Mouse (Mus musculus): ENCODE measurements at regions not wholly inside any gene's neighbourhood (a gene's known extent, or its start where the extent isn't known, plus 50 kb on each side); places are given as distances from the start of the nearest gene placed in this dataset.
"Not testable (repeated sequence)": the region's sequence is repeated elsewhere in the genome, so short reads cannot be mapped to it uniquely, and the experiment has no call there.

GRCm38 (mm10) chr9:33168159-33168558 lies 532.1 kb downstream of the Ets1 start:
- in situ Hi-C loops (cut with MboI; ENCODE audit: low sequenced_read_pairs) = no loop called here

DNA sequence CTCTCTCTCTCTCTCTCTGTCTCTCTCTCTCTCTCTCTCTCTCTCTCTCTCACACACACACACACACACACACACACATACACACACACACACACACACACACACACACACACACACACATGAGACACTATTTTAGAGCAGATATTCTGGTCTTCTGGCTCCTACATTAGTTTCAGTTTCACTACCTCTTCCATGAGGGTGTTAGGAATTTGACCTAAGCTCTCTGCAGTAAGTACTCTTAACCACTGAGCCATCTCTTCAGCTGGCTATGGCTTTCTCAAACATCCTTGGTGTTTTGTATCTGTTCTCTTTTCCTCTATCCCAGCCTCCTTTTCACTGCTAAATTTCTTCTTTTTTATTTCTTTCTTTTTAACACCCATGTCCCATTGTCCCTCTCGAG lies 533.1 kb downstream of the Ets1 start:
- in situ Hi-C loops (cut with MboI; ENCODE audit: low sequenced_read_pairs) = not testable (repeated sequence)

DNA sequence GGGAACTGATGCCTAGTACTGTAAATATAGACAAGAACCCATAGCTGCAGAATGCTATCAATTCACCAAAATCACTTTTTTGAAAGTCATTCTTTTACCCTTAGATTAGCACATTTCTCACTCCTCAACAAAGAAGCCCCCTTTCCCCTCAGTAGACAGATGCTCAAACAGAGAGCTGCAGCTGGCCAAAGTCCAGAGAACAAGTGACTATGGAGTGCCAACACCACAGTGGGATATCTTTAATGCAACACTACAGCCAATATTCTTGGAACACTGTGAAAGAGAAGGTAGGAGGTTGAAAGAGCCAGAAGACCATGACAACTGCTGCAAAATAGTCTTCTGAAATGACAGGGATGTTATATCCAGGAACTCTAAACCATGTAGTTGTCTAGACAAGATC lies 544.0 kb downstream of the Ets1 start:
- in situ Hi-C loops (cut with MboI; ENCODE audit: low sequenced_read_pairs) = no loop called here

DNA sequence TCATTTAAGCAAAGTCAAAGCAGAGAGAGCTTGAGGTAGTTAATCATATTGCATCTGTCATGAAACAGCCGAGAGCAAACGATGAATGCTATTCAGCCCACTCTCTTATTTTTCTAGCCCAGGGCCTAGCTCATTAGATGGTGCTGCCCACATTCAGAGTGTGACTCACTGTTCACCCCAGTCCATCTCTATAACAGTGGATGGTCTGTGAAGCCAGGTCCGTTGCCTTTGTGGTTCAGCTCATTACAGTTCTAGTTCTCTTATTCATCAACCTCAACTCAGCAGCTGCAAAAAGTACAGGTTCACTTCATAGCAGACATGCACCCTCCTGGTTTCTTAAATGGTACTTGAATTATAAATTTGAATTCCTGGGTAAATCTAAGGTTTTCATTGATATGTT lies 551.2 kb downstream of the Ets1 start:
- in situ Hi-C loops (cut with MboI; ENCODE audit: low sequenced_read_pairs) = no loop called here

DNA sequence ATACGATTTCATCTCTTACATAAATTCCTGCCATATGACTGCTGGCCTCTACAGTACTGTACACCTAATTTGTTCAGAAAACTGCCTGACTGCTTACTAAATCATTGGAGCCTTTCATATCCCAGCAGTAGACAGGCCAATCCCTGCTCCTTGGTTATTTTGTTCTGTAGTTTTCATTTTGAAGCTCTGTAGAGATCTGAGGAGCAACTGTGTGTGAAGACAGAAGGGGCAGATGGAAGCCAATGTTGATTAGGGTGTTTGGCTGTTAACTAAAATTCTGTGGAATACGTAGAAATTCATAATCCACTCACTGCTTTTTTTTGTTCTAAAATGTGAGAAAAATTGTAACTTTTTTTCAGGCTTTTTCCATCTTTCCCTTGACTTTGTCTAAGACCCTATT lies 573.1 kb downstream of the Ets1 start:
- in situ Hi-C loops (cut with MboI; ENCODE audit: low sequenced_read_pairs) = no loop called here

DNA sequence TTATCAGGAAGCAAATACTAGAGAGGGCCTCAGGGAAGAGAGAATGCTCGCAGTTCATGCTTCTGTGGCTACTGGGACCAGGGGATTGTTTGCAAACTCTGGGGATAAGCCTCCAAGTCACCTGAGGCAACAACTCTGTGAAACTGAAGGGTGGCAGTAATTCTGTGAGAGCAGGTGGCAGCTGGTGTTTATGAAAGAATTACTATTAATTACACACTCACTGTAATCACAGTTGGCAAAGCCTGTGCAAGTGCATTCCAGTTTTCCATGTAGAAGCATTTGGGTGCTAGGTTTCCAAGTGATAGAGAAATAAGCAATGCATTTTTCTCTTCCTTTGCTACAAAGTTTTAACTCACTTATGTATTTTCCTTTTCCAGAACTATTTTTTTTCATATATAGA lies 578.5 kb downstream of the Ets1 start:
- in situ Hi-C loops (cut with MboI; ENCODE audit: low sequenced_read_pairs) = no loop called here

DNA sequence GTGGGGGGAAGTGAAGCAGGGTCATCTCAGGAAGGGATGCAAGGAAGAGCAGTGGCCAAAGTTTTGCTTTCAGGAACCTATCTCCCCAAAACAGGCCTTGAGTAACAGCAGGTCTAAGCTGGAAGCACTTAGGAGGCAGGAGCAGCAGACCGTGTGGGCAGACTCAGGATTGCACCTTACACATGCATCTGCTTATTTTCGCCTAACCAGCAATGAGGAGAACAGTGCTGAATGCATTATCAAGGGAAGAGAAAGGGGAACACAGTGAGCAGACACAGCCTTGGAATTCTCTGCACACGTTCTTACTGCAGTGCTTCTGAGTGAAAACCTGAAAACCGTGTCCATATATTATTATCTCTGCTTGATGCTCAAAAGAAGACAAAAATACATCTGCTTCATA lies 585.0 kb downstream of the Ets1 start:
- in situ Hi-C loops (cut with MboI; ENCODE audit: low sequenced_read_pairs) = no loop called here

DNA sequence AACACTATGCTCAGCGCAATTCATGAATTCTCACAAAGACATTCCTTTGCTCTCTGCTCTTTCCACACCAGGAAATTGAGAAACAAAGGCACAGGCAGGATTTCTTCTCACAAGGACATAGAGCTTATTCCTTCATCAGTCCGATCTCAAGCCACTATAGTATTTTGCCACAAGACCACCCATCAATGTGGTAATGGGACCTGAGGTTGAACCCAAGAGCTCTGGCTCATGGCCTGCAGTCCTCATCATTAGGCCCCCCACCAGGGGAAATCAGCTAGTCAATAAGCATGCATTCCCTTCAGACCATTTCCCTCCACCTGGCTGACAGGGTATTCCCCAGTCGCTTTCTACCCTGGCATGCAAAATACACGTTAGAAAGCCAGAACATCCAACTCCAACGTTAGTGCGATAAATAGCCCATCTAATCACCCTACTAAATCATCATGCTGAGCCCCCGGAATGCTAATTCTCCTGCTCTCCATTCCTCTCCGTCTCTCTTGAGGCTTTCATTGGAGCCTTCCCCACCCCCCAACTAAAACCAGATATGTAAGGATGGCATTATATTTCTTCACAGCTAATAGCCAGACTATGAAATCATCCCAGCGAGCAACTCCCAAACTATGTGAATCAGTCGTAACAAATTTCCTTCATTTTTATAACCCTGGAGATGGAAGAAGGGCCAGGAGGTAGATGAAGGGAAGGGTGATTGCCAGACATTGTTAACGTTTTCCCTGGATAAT lies 586.2 kb downstream of the Ets1 start:
- in situ Hi-C loops (cut with MboI; ENCODE audit: low sequenced_read_pairs) = no loop called here

- in situ Hi-C loops (cut with MboI; ENCODE audit: low sequenced_read_pairs) = loop anchor here (25.0 kb wide), 1 partner anchor 671 kb away; no protein-coding TSS in a partner anchor
Measured at GRCm38 (mm10) chr9:33233699-33234131, 597.7 kb downstream of the Ets1 start.

- in situ Hi-C loops (cut with MboI; ENCODE audit: low sequenced_read_pairs) = loop anchor here (25.0 kb wide), 1 partner anchor 676 kb away; no protein-coding TSS in a partner anchor
Measured at GRCm38 (mm10) chr9:33238190-33238589, 602.2 kb downstream of the Ets1 start.

- in situ Hi-C loops (cut with MboI; ENCODE audit: low sequenced_read_pairs) = loop anchor here (25.0 kb wide), 1 partner anchor 677 kb away; no protein-coding TSS in a partner anchor
Measured at GRCm38 (mm10) chr9:33238846-33239245, 602.8 kb downstream of the Ets1 start.

DNA sequence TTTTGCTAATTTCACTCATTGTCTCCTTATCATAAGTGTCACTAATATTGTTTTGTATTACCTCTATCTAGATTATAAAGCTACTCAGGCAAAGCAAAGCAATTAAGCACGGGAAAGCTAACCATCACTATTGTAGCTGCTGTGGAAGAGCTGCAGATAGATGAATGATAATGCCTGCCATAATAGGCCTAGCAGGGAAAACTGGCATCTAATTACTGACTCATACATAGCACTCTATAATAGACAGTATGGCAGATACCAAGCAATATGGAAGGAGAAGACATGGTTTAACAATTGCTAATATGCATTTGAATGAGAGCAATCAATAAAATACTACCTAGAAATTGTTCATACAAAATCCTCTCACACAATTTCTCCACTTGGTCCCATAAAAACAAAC lies 604.5 kb downstream of the Ets1 start:
- in situ Hi-C loops (cut with MboI; ENCODE audit: low sequenced_read_pairs) = loop anchor here (25.0 kb wide), 1 partner anchor 678 kb away; no protein-coding TSS in a partner anchor

GRCm38 (mm10) chr9:33240914-33241635 lies 605.1 kb downstream of the Ets1 start:
- in situ Hi-C loops (cut with MboI; ENCODE audit: low sequenced_read_pairs) = loop anchor here (25.0 kb wide), 1 partner anchor 679 kb away; no protein-coding TSS in a partner anchor

DNA sequence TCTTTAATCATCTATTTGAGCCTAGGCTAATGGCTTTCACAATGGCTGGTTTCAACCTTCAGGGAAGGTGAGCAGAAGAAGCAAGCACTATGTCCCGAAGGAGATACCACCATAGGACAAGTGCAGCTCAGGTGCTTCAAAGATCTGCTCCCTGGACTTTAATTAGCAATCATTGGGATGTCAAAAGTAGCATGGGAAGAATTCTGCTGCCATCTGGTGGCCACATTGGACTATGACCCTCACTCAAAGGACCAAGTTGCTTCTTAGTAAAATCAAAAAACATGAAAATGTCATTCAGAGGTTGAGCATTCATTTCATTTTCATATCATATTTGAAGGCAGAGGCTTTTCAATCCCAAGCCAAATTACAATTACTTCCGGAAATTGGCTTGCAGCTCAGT lies 610.9 kb downstream of the Ets1 start:
- in situ Hi-C loops (cut with MboI; ENCODE audit: low sequenced_read_pairs) = loop anchor here (25.0 kb wide), 1 partner anchor 685 kb away; no protein-coding TSS in a partner anchor

GRCm38 (mm10) chr9:33258241-33258640 lies 622.2 kb downstream of the Ets1 start:
- in situ Hi-C loops (cut with MboI; ENCODE audit: low sequenced_read_pairs) = loop anchor here (25.0 kb wide), 1 partner anchor 1229 kb away; the partner anchor contains the start of gene Kirrel3

GRCm38 (mm10) chr9:33260171-33260570 lies 624.1 kb downstream of the Ets1 start:
- in situ Hi-C loops (cut with MboI; ENCODE audit: low sequenced_read_pairs) = loop anchor here (25.0 kb wide), 1 partner anchor 1227 kb away; the partner anchor contains the start of gene Kirrel3

- in situ Hi-C loops (cut with MboI; ENCODE audit: low sequenced_read_pairs) = no loop called here
Measured at GRCm38 (mm10) chr9:33289381-33289780, 653.4 kb downstream of the Ets1 start.

GRCm38 (mm10) chr9:33292116-33292515 lies 656.1 kb downstream of the Ets1 start:
- in situ Hi-C loops (cut with MboI; ENCODE audit: low sequenced_read_pairs) = no loop called here

- in situ Hi-C loops (cut with MboI; ENCODE audit: low sequenced_read_pairs) = no loop called here
Measured at GRCm38 (mm10) chr9:33295925-33296324, 659.9 kb downstream of the Ets1 start.

DNA sequence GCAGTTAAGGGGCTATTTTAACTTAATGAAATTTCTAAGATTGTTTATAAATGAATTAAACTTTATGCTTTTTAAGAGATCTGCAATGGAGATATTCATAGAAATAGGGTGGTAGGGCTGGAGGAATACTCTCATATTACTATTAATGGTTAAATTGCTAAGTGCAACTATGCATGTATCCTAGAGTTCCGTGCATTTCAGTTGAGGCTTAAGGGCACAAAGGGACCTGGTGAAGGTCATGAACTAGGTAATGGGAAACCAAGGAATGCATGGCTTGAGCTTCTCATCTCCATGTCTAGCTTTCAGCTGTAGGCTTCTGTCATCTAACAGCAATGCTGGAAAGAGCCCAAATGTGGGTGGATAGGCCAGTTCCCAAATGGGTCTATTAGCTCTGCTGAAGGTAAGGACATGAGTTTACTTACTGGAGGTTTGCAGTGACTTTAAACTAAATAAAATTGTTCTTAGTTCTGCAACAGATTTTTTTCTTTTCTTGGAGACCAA lies 683.6 kb downstream of the Ets1 start:
- in situ Hi-C loops (cut with MboI; ENCODE audit: low sequenced_read_pairs) = no loop called here

- in situ Hi-C loops (cut with MboI; ENCODE audit: low sequenced_read_pairs) = no loop called here
Measured at GRCm38 (mm10) chr9:33327722-33328121, 691.7 kb downstream of the Ets1 start.

DNA sequence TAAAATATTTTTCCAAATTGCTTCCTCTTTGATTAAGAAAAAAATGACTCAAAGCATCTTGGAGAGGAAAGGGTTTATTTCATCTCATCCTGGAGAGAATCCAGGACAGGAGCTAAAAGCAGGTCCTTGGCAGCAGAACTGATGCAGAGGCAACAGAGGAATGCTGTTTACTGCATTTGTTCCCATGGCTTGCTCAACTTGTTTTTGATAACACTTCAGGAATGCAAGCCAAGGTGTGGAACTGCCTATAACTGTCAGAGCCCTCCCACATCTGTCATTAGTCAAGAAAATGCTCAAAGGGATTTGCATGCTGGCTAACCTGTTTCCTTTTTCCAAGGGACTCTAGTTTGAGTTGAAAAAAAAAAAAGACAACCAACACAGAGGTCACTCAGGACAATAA lies 714.2 kb downstream of the Ets1 start:
- in situ Hi-C loops (cut with MboI; ENCODE audit: low sequenced_read_pairs) = no loop called here

Data from CH12F3 (cell line).